Mouse (Mus musculus) hindbrain, embryonic 16.5 days (tissue): ENCODE measurements around the gene Flad1. TPM values are rescaled to one million over a fixed set of nuclear protein-coding genes. Genes with fewer than 3 reads are reported as not detected.
"Not testable (repeated sequence)": the region's sequence is repeated elsewhere in the genome, so short reads cannot be mapped to it uniquely, and the experiment has no call there.

Experiments used
- ATAC-seq: fragments of 200-750 bp; cut with Nextera tagmentation; 2 replicates; pipeline ENCODE4 v1.8.0; 2017; ENCODE audit warnings: moderate TSS enrichment, moderate library complexity
- H3K27ac ChIP-seq: fragments of 300-500 bp; sonication (generic); 2 replicates; pipeline ENCODE4 v1.5.1; 2014; ENCODE audit warnings: low read depth, mild to moderate bottlenecking, control low read depth, low read length, moderate library complexity
- H3K27me3 ChIP-seq: fragments of 300-500 bp; sonication (generic); replicated peaks from 2 replicates; pipeline ENCODE4 v1.6.1; 2014; ENCODE audit warnings: low read length; ENCODE audit not compliant: control insufficient read depth, insufficient read depth
- H3K36me3 ChIP-seq: fragments of 300-500 bp; sonication (generic); 2 replicates; pipeline ENCODE4 v1.6.1; 2014; ENCODE audit warnings: mild to moderate bottlenecking, low read length, moderate library complexity, mixed read lengths; ENCODE audit not compliant: control insufficient read depth, insufficient read depth
- H3K4me1 ChIP-seq: fragments of 300-500 bp; sonication (generic); 2 replicates; pipeline ENCODE4 v1.6.1; 2014; ENCODE audit warnings: low read depth, low read length; ENCODE audit not compliant: control insufficient read depth, insufficient read depth
- H3K4me2 ChIP-seq: fragments of 300-500 bp; sonication (generic); 2 replicates; pipeline ENCODE4 v1.6.1; 2014; ENCODE audit warnings: mild to moderate bottlenecking, low read length, control low read depth, moderate library complexity
- H3K4me3 ChIP-seq: fragments of 300-500 bp; sonication (generic); 2 replicates; pipeline ENCODE4 v1.5.1; 2014; ENCODE audit warnings: mild to moderate bottlenecking, low read length, control low read depth, moderate library complexity
- H3K9ac ChIP-seq: fragments of 300-500 bp; sonication (generic); 2 replicates; pipeline ENCODE4 v1.6.1; 2014; ENCODE audit warnings: low read depth, mild to moderate bottlenecking, control low read depth, low read length, moderate library complexity
- H3K9me3 ChIP-seq: fragments of 300-500 bp; sonication (generic); 2 replicates; pipeline ENCODE4 v1.6.1; 2014; ENCODE audit warnings: mild to moderate bottlenecking, low read length, moderate library complexity; ENCODE audit not compliant: control insufficient read depth
- WGBS: fragments of 180-500 bp; shearing (Covaris S2); extraction: QIAGEN DNeasy Blood & Tissue Kit; methylation state at CpG from one replicate; pipeline ENCODE4 v1.1.7; 2014; 5-methylcytosine and 5-hydroxymethylcytosine counted together
- polyA plus RNA-seq: library from polyadenylated mRNA; unstranded; fragments of >200 nt; fragmentation: Nextera tagmentation; extraction: Ambion mirVana; gene quantifications from 2 replicates; pipeline ENCODE4 v1.2.1, GENCODE M21; 2015

Flad1 gene
- polyA plus RNA-seq, 1 experiment from 2014 or later = 34.7 TPM

GRCm38 (mm10) chr3:89430171-89431159 lies 18.8 kb upstream of the Flad1 start, which contains the start of gene Pygo2:
TSS of gene Pygo2 (plus strand) at chr3:89430214.
- H3K4me2 ChIP-seq = peak within 1 kb of the TSS; percentile 90
- peak within 1 kb of the TSS; percentile 100 for H3K9ac ChIP-seq
- peak within 1 kb of the TSS; percentile 99 for H3K4me3 ChIP-seq
- peaks cover 14% of the 10 kb centered on the region for H3K4me1 ChIP-seq
- peak; percentile 99 for ATAC-seq
- no peaks in the 10 kb centered on the region for H3K27me3 ChIP-seq
- 3% methylated on average over 61 of the region's 68 CpGs for WGBS
- H3K27ac ChIP-seq = peak within 1 kb of the TSS; percentile 89
- peaks cover 12% of the 10 kb centered on the region for H3K36me3 ChIP-seq
- no peaks in the 10 kb centered on the region for H3K9me3 ChIP-seq

GRCm38 (mm10) chr3:89429021-89429420 lies 17.4 kb upstream of the Flad1 start:
- H3K9ac ChIP-seq, H3K27me3 ChIP-seq, H3K4me3 ChIP-seq, ATAC-seq, H3K9me3 ChIP-seq, H3K36me3 ChIP-seq, H3K27ac ChIP-seq, H3K4me2 ChIP-seq: not testable (repeated sequence)
- WGBS = 95% methylated on average over 6 of the region's 7 CpGs
- peaks cover 14% of the 10 kb centered on the region for H3K4me1 ChIP-seq

DNA sequence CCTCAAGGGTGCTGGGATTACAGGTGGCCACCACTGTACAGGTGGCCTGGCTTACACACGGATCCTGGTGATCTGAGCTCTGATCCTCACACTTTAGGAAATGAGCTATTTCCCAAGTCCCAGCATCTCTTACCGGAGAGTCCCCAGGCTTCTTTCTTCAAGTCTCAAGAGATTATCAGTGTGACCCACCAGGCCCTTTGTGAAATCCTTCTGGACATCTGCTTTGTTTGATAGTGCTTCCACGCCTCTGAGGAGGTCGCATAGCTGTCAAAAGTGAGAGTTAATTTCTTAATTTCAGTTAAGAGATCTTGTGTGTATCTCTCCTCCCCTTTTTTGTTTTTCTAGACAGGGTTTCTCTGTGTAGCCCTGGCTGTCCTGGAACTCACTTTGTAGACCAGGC lies 14.2 kb upstream of the Flad1 start:
- no peak overlapping the region for H3K4me2 ChIP-seq
- no peaks in the 10 kb centered on the region for H3K36me3 ChIP-seq
- no peaks in the 10 kb centered on the region for H3K27me3 ChIP-seq
- no peak overlapping the region for H3K9ac ChIP-seq
- H3K4me3 ChIP-seq = no peak overlapping the region
- no peaks in the 10 kb centered on the region for H3K9me3 ChIP-seq
- peaks cover 7% of the 10 kb centered on the region for H3K4me1 ChIP-seq
- WGBS = 93% methylated on average over 4 of the region's 4 CpGs
- no peak overlapping the region for H3K27ac ChIP-seq
- ATAC-seq = no peak

DNA sequence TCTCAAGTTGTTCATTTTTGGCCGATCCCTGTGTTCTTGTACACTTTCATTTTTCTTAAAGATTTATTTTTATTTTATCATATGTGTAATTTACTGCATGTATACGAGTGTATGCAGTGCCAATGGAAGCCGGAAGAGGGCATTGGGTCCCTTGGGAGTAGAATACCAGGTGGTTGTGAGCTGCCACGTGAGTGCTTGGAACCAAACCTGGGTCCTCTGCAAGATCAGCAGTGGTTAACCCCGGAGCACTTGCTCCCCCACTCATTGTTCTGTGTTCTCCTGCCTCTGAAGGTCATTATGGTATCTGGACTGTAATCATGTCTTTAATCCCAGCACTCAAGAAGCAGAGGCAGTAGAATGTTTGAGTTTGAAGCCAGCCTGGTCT lies 13.5 kb upstream of the Flad1 start:
- H3K4me1 ChIP-seq = peaks cover 7% of the 10 kb centered on the region
- ATAC-seq = no peak
- H3K4me3 ChIP-seq = no peak overlapping the region
- H3K9me3 ChIP-seq = no peaks in the 10 kb centered on the region
- H3K9ac ChIP-seq = no peak overlapping the region
- no peaks in the 10 kb centered on the region for H3K36me3 ChIP-seq
- no peak overlapping the region for H3K4me2 ChIP-seq
- H3K27me3 ChIP-seq = no peaks in the 10 kb centered on the region
- H3K27ac ChIP-seq = no peak overlapping the region
- WGBS = 85% methylated on average over 5 of the region's 5 CpGs

- no peak overlapping the region for H3K4me3 ChIP-seq
- no peaks in the 10 kb centered on the region for H3K27me3 ChIP-seq
- no peak overlapping the region for H3K4me2 ChIP-seq
- H3K9ac ChIP-seq = no peak overlapping the region
- WGBS = 98% methylated on average over 5 of the region's 5 CpGs
- H3K36me3 ChIP-seq = no peaks in the 10 kb centered on the region
- no peak overlapping the region for H3K27ac ChIP-seq
- no peak for ATAC-seq
- H3K4me1 ChIP-seq = peaks cover 12% of the 10 kb centered on the region
- H3K9me3 ChIP-seq = no peaks in the 10 kb centered on the region
Measured at GRCm38 (mm10) chr3:89424416-89425140, 12.9 kb upstream of the Flad1 start.

DNA sequence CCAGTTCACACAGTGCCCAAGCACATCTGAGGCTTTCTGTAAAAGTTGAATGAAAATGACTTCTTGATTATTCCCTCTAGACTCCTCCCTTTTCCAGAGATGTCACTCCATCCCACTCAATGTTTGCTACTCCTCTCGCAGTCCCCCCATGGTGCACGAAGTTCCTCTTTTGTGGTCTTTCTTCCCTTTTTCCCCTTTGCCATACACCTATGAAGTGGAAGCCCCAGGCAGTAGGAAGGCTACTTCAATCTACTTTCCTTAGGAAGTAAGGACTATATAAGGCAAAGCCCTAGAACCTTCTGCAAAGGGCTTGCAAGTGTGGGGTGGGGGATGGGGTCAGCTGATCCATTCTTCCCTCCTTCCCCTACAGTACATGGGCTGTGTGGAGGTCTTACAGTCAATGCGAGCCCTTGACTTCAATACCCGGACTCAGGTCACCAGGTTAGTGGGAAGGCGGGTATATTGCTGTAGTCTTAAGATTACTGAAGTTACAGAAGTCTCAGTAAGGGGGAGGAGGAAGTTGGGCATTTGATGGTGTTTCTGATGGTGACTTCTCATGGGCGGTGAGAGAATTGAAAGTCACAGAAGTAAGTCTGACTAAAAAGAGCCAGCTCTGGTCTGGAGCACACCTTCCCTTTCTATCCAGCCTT lies 11.0 kb upstream of the Flad1 start:
- H3K36me3 ChIP-seq = no peaks in the 10 kb centered on the region
- H3K4me1 ChIP-seq = peaks cover 18% of the 10 kb centered on the region
- no peak overlapping the region for H3K9ac ChIP-seq
- 76% methylated on average over 6 of the region's 6 CpGs for WGBS
- peak overlapping the region; percentile 66 for H3K4me2 ChIP-seq
- H3K4me3 ChIP-seq = peak overlapping the region; percentile 36
- no peak for ATAC-seq
- H3K27ac ChIP-seq = no peak overlapping the region
- no peaks in the 10 kb centered on the region for H3K9me3 ChIP-seq
- H3K27me3 ChIP-seq = no peaks in the 10 kb centered on the region

DNA sequence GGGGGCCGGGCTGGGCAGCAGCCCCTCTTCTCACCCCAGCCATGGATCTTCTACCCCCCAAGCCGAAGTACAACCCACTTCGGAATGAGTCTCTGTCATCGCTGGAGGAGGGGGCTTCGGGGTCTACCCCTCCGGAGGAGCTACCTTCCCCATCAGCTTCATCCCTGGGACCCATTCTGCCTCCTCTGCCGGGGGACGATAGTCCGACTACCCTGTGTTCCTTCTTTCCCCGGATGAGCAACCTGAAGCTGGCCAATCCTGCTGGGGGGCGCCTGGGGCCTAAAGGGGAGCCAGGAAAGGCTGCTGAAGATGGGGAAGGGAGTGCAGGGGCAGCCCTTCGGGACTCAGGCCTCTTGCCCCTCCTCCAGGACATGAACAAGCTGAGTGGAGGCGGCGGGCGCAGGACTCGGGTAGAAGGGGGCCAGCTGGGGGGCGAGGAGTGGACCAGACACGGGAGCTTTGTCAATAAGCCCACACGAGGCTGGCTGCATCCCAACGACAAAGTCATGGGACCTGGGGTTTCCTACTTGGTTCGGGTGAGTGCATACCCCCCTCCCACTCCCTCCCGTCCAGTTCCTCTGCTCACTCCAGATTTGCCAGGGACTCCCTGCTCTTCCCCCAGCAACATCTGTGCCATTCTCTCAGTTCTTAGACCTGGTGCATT lies 10.3 kb upstream of the Flad1 start:
- WGBS = 7% methylated on average over 21 of the region's 22 CpGs
- peak overlapping the region; percentile 70 for H3K9ac ChIP-seq
- peak overlapping the region; percentile 36 for H3K4me3 ChIP-seq
- H3K36me3 ChIP-seq = no peaks in the 10 kb centered on the region
- no peaks in the 10 kb centered on the region for H3K27me3 ChIP-seq
- peak overlapping the region; percentile 66 for H3K4me2 ChIP-seq
- H3K27ac ChIP-seq = no peak overlapping the region; the same call in 1 of the 2 replicates
- H3K4me1 ChIP-seq = peaks cover 24% of the 10 kb centered on the region
- ATAC-seq = no peak
- H3K9me3 ChIP-seq = no peaks in the 10 kb centered on the region

GRCm38 (mm10) chr3:89421002-89421774 lies 9.5 kb upstream of the Flad1 start:
- no peaks in the 10 kb centered on the region for H3K9me3 ChIP-seq
- ATAC-seq = peak; percentile 49
- H3K4me3 ChIP-seq = peak overlapping the region; percentile 36
- peaks cover 27% of the 10 kb centered on the region for H3K4me1 ChIP-seq
- H3K27me3 ChIP-seq = no peaks in the 10 kb centered on the region
- H3K4me2 ChIP-seq = peak overlapping the region; percentile 66
- peak overlapping the region; percentile 70 for H3K9ac ChIP-seq
- 8% methylated on average over 11 of the region's 11 CpGs for WGBS
- H3K36me3 ChIP-seq = no peaks in the 10 kb centered on the region
- H3K27ac ChIP-seq = peak overlapping the region; percentile 6; the same call in 1 of the 2 replicates
